Mouse (Mus musculus) forebrain, embryonic 10.5 days (tissue): ENCODE results near the gene Zfp426. TPM values are rescaled to one million over a fixed set of nuclear protein-coding genes. Genes with fewer than 3 reads are reported as not detected.

Experiments
- DNase-seq: peaks from one replicate; pipeline ENCODE4 v3.0.0-alpha.2; 2017; ENCODE audit warnings: low spot score; ENCODE audit errors: extremely low spot score
- H3K27ac ChIP-seq: fragments of 300-500 bp; sonication (generic); 2 replicates; pipeline ENCODE4 v1.5.1; 2016; ENCODE audit warnings: mild to moderate bottlenecking
- H3K27me3 ChIP-seq: fragments of 300-500 bp; sonication (generic); 2 replicates; pipeline ENCODE4 v1.6.1; 2016; ENCODE audit warnings: mild to moderate bottlenecking; ENCODE audit not compliant: poor library complexity, severe bottlenecking
- H3K36me3 ChIP-seq: fragments of 300-500 bp; sonication (generic); replicated peaks from 2 replicates; pipeline ENCODE4 v1.6.1; 2016; ENCODE audit warnings: mild to moderate bottlenecking, moderate library complexity
- H3K4me1 ChIP-seq: fragments of 300-500 bp; sonication (generic); 2 replicates; pipeline ENCODE4 v1.6.1; 2016
- H3K4me3 ChIP-seq: fragments of 300-500 bp; sonication (generic); 2 replicates; pipeline ENCODE4 v1.5.1; 2016; ENCODE audit warnings: mild to moderate bottlenecking, moderate library complexity
- H3K9me3 ChIP-seq: fragments of 300-500 bp; sonication (generic); 2 replicates; pipeline ENCODE4 v1.6.1; 2016; ENCODE audit warnings: mild to moderate bottlenecking, moderate library complexity
- WGBS: fragments of 180-500 bp; shearing (Covaris S2); methylation state at CpG from one replicate; pipeline ENCODE4 v1.1.7; 2016; 5-methylcytosine and 5-hydroxymethylcytosine counted together
- polyA plus RNA-seq: library from polyadenylated mRNA; unstranded; fragments of >200 nt; fragmentation: Nextera tagmentation; extraction: Ambion mirVana; gene quantifications from 2 replicates; pipeline ENCODE4 v1.2.1, GENCODE M21; 2016

Zfp426 gene
- polyA plus RNA-seq, 1 experiment from 2014 or later = 26.1 TPM

GRCm38 (mm10) chr9:20430004-20430403 lies 62.5 kb downstream of the Zfp426 start:
- H3K36me3 ChIP-seq = peaks cover 20% of the 10 kb centered on the region
- H3K27ac ChIP-seq = no peak overlapping the region
- no peaks in the 10 kb centered on the region for H3K4me1 ChIP-seq
- no peak for DNase-seq
- H3K4me3 ChIP-seq = no peak overlapping the region
- no peaks in the 10 kb centered on the region for H3K27me3 ChIP-seq
- WGBS = 83% methylated on average over 3 of the region's 3 CpGs
- H3K9me3 ChIP-seq = 0 out of 2 replicates have a peak, but pooled peaks cover 2% of the 10 kb centered on the region

Other genes with a start within 250 kb of the Zfp426 start
- not detected in 2 replicates for gene Olfr39, start 210.4 kb downstream of the Zfp426 start, polyA plus RNA-seq
- gene Olfr873, start 194.2 kb downstream of the Zfp426 start, polyA plus RNA-seq = not detected in 2 replicates
- not detected in 2 replicates for gene Olfr18, start 156.7 kb downstream of the Zfp426 start, polyA plus RNA-seq
- gene Zfp560, start 107.6 kb downstream of the Zfp426 start, polyA plus RNA-seq = 27.7 and 30.6 TPM in 2 replicates
- 25.6 and 27.3 TPM in 2 replicates for gene Zfp26, start 32.6 kb downstream of the Zfp426 start, polyA plus RNA-seq
- 134 and 139 TPM in 2 replicates for gene Zfp266, start 28.7 kb upstream of the Zfp426 start, polyA plus RNA-seq
- gene Zfp846, start 88.5 kb upstream of the Zfp426 start, polyA plus RNA-seq = 17.1 and 17.6 TPM in 2 replicates
- 356 and 383 TPM in 2 replicates for gene Ubl5, start 150.1 kb upstream of the Zfp426 start, polyA plus RNA-seq
- gene Fbxl12, start 152.0 kb upstream of the Zfp426 start, polyA plus RNA-seq = 18.4 and 19.0 TPM in 2 replicates
- 86.3 and 86.4 TPM in 2 replicates for gene Pin1, start 159.3 kb upstream of the Zfp426 start, polyA plus RNA-seq